Mouse (Mus musculus) bone marrow, adult 2 months (tissue): ENCODE results near the gene Gm28434. TPM values are rescaled to one million over a fixed set of nuclear protein-coding genes. Genes with fewer than 3 reads are reported as not detected.

Experiments used
- H3K27ac ChIP-seq: fragments of 200-500 bp; 2 replicates; pipeline ENCODE4 v1.5.1; 2012; ENCODE audit warnings: low read depth, mild to moderate bottlenecking, control low read depth, inconsistent platforms, low read length; ENCODE audit not compliant: control insufficient read depth, poor library complexity, insufficient read depth
- H3K4me1 ChIP-seq: fragments of 200-500 bp; 2 replicates; pipeline ENCODE4 v1.6.1; 2011; ENCODE audit warnings: low read length; ENCODE audit not compliant: control insufficient read depth, insufficient read depth
- H3K4me3 ChIP-seq: fragments of 200-500 bp; replicated peaks from 2 replicates; pipeline ENCODE3; 2011; ENCODE audit warnings: mild to moderate bottlenecking, low read depth, low read length, control low read depth; ENCODE audit not compliant: control insufficient read depth
- CTCF ChIP-seq: fragments of 200-500 bp; IDR thresholded peaks from 2 replicates; pipeline ENCODE4 v1.5.1; 2011; ENCODE audit warnings: low read length, control low read depth; ENCODE audit not compliant: control insufficient read depth, insufficient read depth
- POLR2A ChIP-seq: fragments of 200-500 bp; IDR thresholded peaks from 2 replicates; pipeline ENCODE4 v1.6.1; 2011; ENCODE audit warnings: low read depth, mild to moderate bottlenecking, control low read depth, low read length, borderline replicate concordance; ENCODE audit not compliant: control insufficient read depth
- WGBS: fragments of 180-500 bp; shearing (Covaris S2); methylation state at CpG from one replicate; pipeline ENCODE4 v1.1.7; 2018; 5-methylcytosine and 5-hydroxymethylcytosine counted together
- polyA plus RNA-seq: library from polyadenylated mRNA; stranded (reverse); fragments of >200 nt; gene quantifications from 2 replicates; pipeline ENCODE4 v1.2.4, GENCODE M21; 2011; ENCODE audit warnings: low replicate concordance; ENCODE audit not compliant: missing spikeins, insufficient read depth, insufficient read length

The Gm28434 gene
- not detected in 2 replicates for polyA plus RNA-seq

GRCm38 (mm10) chr5:87969201-87969600, at the start of gene Gm28434, which contains the start of gene 2310003L06Rik:
TSS of gene Gm28434 (plus strand) at chr5:87969517.
TSS of gene 2310003L06Rik (plus strand) at chr5:87969459.
- WGBS = 46% methylated on average over 2 of the region's 2 CpGs

GRCm38 (mm10) chr5:87925372-87925771, 43.9 kb upstream of the Gm28434 start, which contains the start of gene Csn3:
TSS of gene Csn3 (plus strand) at chr5:87925579.
- no peak within 1 kb of the TSS for H3K4me3 ChIP-seq
- H3K4me1 ChIP-seq = no peaks in the 10 kb centered on the region
- no peak within 1 kb of the TSS for H3K27ac ChIP-seq
- WGBS = 41% methylated on average over 5 of the region's 5 CpGs
- TF ChIP-seq POLR2A = no peak
- TF ChIP-seq CTCF = no peak

More at GRCm38 (mm10) chr5:87969201-87969600, at the start of gene Gm28434, which contains the start of gene 2310003L06Rik:
- no peaks in the 10 kb centered on the region for H3K4me1 ChIP-seq
- no peak for TF ChIP-seq CTCF
- no peak for TF ChIP-seq POLR2A
- H3K27ac ChIP-seq = no peak within 1 kb of the TSS
- no peak within 1 kb of the TSS for H3K4me3 ChIP-seq

GRCm38 (mm10) chr5:87931603-87932002, 37.7 kb upstream of the Gm28434 start:
- H3K4me1 ChIP-seq = no peaks in the 10 kb centered on the region
- WGBS = 60% methylated on average over 1 of the region's 1 CpGs
- no peak overlapping the region for H3K27ac ChIP-seq
- H3K4me3 ChIP-seq = no peak overlapping the region
- no peak for TF ChIP-seq POLR2A

GRCm38 (mm10) chr5:87940752-87941151, 28.6 kb upstream of the Gm28434 start:
- H3K4me3 ChIP-seq = no peak overlapping the region
- no peak overlapping the region for H3K27ac ChIP-seq
- WGBS = 39% methylated on average over 3 of the region's 3 CpGs
- H3K4me1 ChIP-seq = no peaks in the 10 kb centered on the region
- TF ChIP-seq CTCF (no peak), POLR2A (no peak)

- no peak overlapping the region for H3K4me3 ChIP-seq
- H3K27ac ChIP-seq = no peak overlapping the region
- no peaks in the 10 kb centered on the region for H3K4me1 ChIP-seq
- no peak for TF ChIP-seq CTCF
- TF ChIP-seq POLR2A = no peak
These were observed 26.8 kb upstream of the Gm28434 start for GRCm38 (mm10) chr5:87942515-87942914.

GRCm38 (mm10) chr5:87951836-87952235, 17.5 kb upstream of the Gm28434 start:
- Histone ChIP-seq H3K4me3 (no peak overlapping the region), H3K27ac (no peak overlapping the region), H3K4me1 (no peaks in the 10 kb centered on the region)
- TF ChIP-seq CTCF (no peak), POLR2A (no peak)

GRCm38 (mm10) chr5:87979139-87979538, 9.8 kb downstream of the Gm28434 start, which contains the start of gene Cabs1:
TSS of gene Cabs1 (plus strand) at chr5:87979439.
- Histone ChIP-seq H3K4me3 (no peak within 1 kb of the TSS), H3K4me1 (no peaks in the 10 kb centered on the region), H3K27ac (no peak within 1 kb of the TSS)
- no peak for TF ChIP-seq POLR2A
- no peak for TF ChIP-seq CTCF
- 81% methylated on average over 3 of the region's 3 CpGs for WGBS

- Histone ChIP-seq H3K4me1 (no peaks in the 10 kb centered on the region), H3K4me3 (no peak overlapping the region), H3K27ac (no peak overlapping the region)
- TF ChIP-seq POLR2A = no peak
- TF ChIP-seq CTCF = no peak
- 45% methylated on average over 3 of the region's 3 CpGs for WGBS
These were observed 13.3 kb downstream of the Gm28434 start for GRCm38 (mm10) chr5:87982468-87983214.

GRCm38 (mm10) chr5:88002249-88002648, 32.9 kb downstream of the Gm28434 start, which contains the start of gene Smr3a:
TSS of gene Smr3a (plus strand) at chr5:88002549.
- Histone ChIP-seq H3K4me1 (no peaks in the 10 kb centered on the region), H3K4me3 (no peak within 1 kb of the TSS), H3K27ac (no peak within 1 kb of the TSS)
- TF ChIP-seq CTCF (no peak), POLR2A (no peak)
- WGBS = 72% methylated on average over 3 of the region's 3 CpGs

GRCm38 (mm10) chr5:88005241-88005640, 35.9 kb downstream of the Gm28434 start:
- no peak overlapping the region for H3K4me3 ChIP-seq
- no peaks in the 10 kb centered on the region for H3K4me1 ChIP-seq
- TF ChIP-seq CTCF = no peak
- no peak for TF ChIP-seq POLR2A
- H3K27ac ChIP-seq = no peak overlapping the region

Other genes with a start within 250 kb of the Gm28434 start
- gene Csn1s2a, start 194.9 kb upstream of the Gm28434 start, polyA plus RNA-seq = not detected in 2 replicates
- gene Csn1s2b, start 161.4 kb upstream of the Gm28434 start, polyA plus RNA-seq = 0.97 TPM in 1 of 2 replicates, not detected in the other
- gene Prr27, start 143.8 kb upstream of the Gm28434 start, polyA plus RNA-seq = not detected in 2 replicates
- gene Odam, start 84.5 kb upstream of the Gm28434 start, polyA plus RNA-seq = not detected in 2 replicates
- 2.2 TPM in 1 of 2 replicates, not detected in the other for gene Csn3, start 43.9 kb upstream of the Gm28434 start, polyA plus RNA-seq
- gene 2310003L06Rik, start 58 bp upstream of the Gm28434 start, polyA plus RNA-seq = 1.6 TPM in 1 of 2 replicates, not detected in the other
- not detected in 2 replicates for gene Cabs1, start 9.9 kb downstream of the Gm28434 start, polyA plus RNA-seq
- not detected in 2 replicates for gene Smr3a, start 33.0 kb downstream of the Gm28434 start, polyA plus RNA-seq
- gene Smr2, start 117.0 kb downstream of the Gm28434 start, polyA plus RNA-seq = not detected in 2 replicates
- gene Gm11116, start 142.0 kb downstream of the Gm28434 start, polyA plus RNA-seq = not detected in 2 replicates
- not detected in 2 replicates for gene Gm11115, start 184.6 kb downstream of the Gm28434 start, polyA plus RNA-seq